Mouse (Mus musculus): ENCODE results near the gene Khk. TPM values are rescaled to one million over a fixed set of nuclear protein-coding genes. Genes with fewer than 3 reads are reported as not detected.

Gene Khk
- total and polyA plus RNA-seq, 2 experiments from 2014 or later = 11.8 to 16.2 TPM

DNA sequence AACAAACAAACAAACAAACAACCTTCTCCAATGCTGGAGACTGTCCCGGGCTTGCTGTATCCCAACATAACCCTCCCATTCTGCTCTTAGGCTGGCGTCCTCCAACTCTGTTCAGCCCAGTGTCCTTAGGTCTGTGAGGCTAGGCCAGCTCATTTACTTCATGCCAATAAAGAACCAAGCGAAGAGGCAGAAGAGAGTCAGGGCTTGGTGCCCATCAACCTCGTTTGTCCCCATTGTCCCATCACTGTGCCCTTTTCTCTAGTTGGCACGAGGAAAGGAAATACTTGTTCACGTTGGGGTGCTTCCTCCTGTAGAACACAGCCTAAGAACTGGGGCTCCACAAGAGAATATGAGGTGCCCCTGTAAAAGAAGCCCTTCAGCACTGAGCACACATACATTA, 30.5 kb downstream of the Khk start:
- H3K36me3 ChIP-seq (replicated peaks; ENCODE audit: control insufficient read depth, insufficient read depth, low read length) = peaks cover 42% of the 10 kb centered on the region
- no peak overlapping the region for H3K27ac ChIP-seq (ENCODE audit: low read depth)
- H3K27me3 ChIP-seq (ENCODE audit: control insufficient read depth, insufficient read depth, low read length) = no peaks in the 10 kb centered on the region
- no peaks in the 10 kb centered on the region for H3K9me3 ChIP-seq (replicated peaks; ENCODE audit: control insufficient read depth, low read length)
- no peak for TF ChIP-seq EP300 (IDR thresholded peaks at IDR 0.05; ENCODE audit: low read depth)
- H3K4me1 ChIP-seq (ENCODE audit: control insufficient read depth, insufficient read depth) = peaks cover 10% of the 10 kb centered on the region
- DNase-seq (ENCODE audit: low spot score) = no peak
- H3K4me2 ChIP-seq (ENCODE audit: low read depth, low read length) = no peak overlapping the region
- ATAC-seq (ENCODE audit: insufficient read depth, low read depth) = no peak
- 75% methylated on average over 6 of the region's 6 CpGs for WGBS
- H3K4me3 ChIP-seq (ENCODE audit: low read depth, low read length) = no peak overlapping the region
- no peak overlapping the region for H3K9ac ChIP-seq (replicated peaks; ENCODE audit: low read depth, low read length)

DNA sequence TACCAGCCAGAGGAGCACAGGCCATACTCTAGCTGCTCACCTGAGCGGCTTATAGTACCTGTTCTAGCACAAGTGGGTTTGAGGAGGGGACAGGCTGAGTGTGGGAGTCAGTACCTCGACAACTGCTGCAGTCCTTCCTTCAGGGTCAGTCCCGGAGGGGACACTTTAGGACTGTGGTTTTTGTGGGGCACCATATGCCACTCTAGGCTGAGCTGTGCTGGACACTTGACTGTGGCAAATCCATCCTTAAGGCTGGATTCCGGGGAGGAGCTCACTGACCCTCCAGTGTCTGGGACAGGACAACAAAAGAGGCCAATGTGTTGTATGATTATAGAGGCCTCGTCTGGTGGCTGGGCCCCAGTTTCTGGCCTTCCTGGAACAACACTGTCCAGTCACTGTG, 31.3 kb downstream of the Khk start:
- H3K9ac ChIP-seq (replicated peaks; ENCODE audit: low read depth, low read length) = no peak overlapping the region
- H3K4me3 ChIP-seq (ENCODE audit: low read depth, low read length) = no peak overlapping the region
- H3K9me3 ChIP-seq (replicated peaks; ENCODE audit: control insufficient read depth, low read length) = no peaks in the 10 kb centered on the region
- peaks cover 11% of the 10 kb centered on the region for H3K4me1 ChIP-seq (ENCODE audit: control insufficient read depth, insufficient read depth)
- H3K4me2 ChIP-seq (ENCODE audit: low read depth, low read length) = no peak overlapping the region
- peaks cover 44% of the 10 kb centered on the region for H3K36me3 ChIP-seq (replicated peaks; ENCODE audit: control insufficient read depth, insufficient read depth, low read length)
- H3K27me3 ChIP-seq (ENCODE audit: control insufficient read depth, insufficient read depth, low read length) = no peaks in the 10 kb centered on the region
- 73% methylated on average over 5 of the region's 5 CpGs for WGBS
- no peak overlapping the region for H3K27ac ChIP-seq (ENCODE audit: low read depth)
- ATAC-seq (ENCODE audit: insufficient read depth, low read depth) = no peak
- DNase-seq (ENCODE audit: low spot score) = no peak
- TF ChIP-seq CTCF (IDR thresholded peaks at IDR 0.05; ENCODE audit: low read depth) = no peak
- TF ChIP-seq EP300 (IDR thresholded peaks at IDR 0.05; ENCODE audit: low read depth) = no peak

DNA sequence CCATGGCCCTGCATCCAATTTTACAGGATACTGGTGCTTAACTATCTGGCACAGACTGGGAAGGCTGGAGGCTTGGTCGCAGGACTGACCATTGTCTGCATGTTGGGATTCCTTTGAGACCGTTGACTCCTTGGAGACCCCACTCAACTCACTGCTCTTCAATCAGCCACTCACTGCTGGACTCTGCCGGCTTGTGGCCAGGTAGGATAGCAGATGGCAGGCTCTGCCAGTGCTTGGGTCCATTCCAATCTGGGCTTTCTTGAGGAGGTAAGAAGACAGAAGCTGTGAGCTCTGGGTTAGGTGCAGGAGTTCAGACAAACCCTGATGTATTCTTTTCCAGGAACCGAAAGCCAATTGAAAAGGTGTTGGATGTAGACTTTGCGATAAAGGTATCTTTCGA, 32.8 kb downstream of the Khk start:
- no peak overlapping the region for H3K9ac ChIP-seq (replicated peaks; ENCODE audit: low read depth, low read length)
- H3K36me3 ChIP-seq (replicated peaks; ENCODE audit: control insufficient read depth, insufficient read depth, low read length) = peaks cover 52% of the 10 kb centered on the region
- ATAC-seq (ENCODE audit: insufficient read depth, low read depth) (no peak), DNase-seq (ENCODE audit: low spot score) (no peak)
- no peaks in the 10 kb centered on the region for H3K9me3 ChIP-seq (replicated peaks; ENCODE audit: control insufficient read depth, low read length)
- H3K4me3 ChIP-seq (ENCODE audit: low read depth, low read length) = no peak overlapping the region
- H3K27ac ChIP-seq (ENCODE audit: low read depth) = no peak overlapping the region
- WGBS = 92% methylated on average over 6 of the region's 6 CpGs
- H3K27me3 ChIP-seq (ENCODE audit: control insufficient read depth, insufficient read depth, low read length) = no peaks in the 10 kb centered on the region
- H3K4me1 ChIP-seq (ENCODE audit: control insufficient read depth, insufficient read depth) = peaks cover 22% of the 10 kb centered on the region
- TF ChIP-seq EP300 (IDR thresholded peaks at IDR 0.05; ENCODE audit: low read depth) (no peak), CTCF (IDR thresholded peaks at IDR 0.05; ENCODE audit: low read depth) (no peak)
- no peak overlapping the region for H3K4me2 ChIP-seq (ENCODE audit: low read depth, low read length)

- Histone ChIP-seq H3K4me2 (ENCODE audit: low read depth, low read length) (no peak overlapping the region), H3K4me3 (ENCODE audit: low read depth, low read length) (no peak overlapping the region), H3K27ac (ENCODE audit: low read depth) (no peak overlapping the region), H3K36me3 (replicated peaks; ENCODE audit: control insufficient read depth, insufficient read depth, low read length) (peaks cover 52% of the 10 kb centered on the region), H3K27me3 (ENCODE audit: control insufficient read depth, insufficient read depth, low read length) (no peaks in the 10 kb centered on the region), H3K9me3 (replicated peaks; ENCODE audit: control insufficient read depth, low read length) (no peaks in the 10 kb centered on the region), H3K4me1 (ENCODE audit: control insufficient read depth, insufficient read depth) (peaks cover 26% of the 10 kb centered on the region), H3K9ac (replicated peaks; ENCODE audit: low read depth, low read length) (no peak overlapping the region)
- ATAC-seq (ENCODE audit: insufficient read depth, low read depth) (no peak), DNase-seq (ENCODE audit: low spot score) (no peak)
- TF ChIP-seq CTCF (IDR thresholded peaks at IDR 0.05; ENCODE audit: low read depth) (no peak), EP300 (IDR thresholded peaks at IDR 0.05; ENCODE audit: low read depth) (no peak)
- WGBS = 93% methylated on average over 9 of the region's 9 CpGs
Observed at GRCm38 (mm10) chr5:30954556-30954955, 33.3 kb downstream of the Khk start.

DNA sequence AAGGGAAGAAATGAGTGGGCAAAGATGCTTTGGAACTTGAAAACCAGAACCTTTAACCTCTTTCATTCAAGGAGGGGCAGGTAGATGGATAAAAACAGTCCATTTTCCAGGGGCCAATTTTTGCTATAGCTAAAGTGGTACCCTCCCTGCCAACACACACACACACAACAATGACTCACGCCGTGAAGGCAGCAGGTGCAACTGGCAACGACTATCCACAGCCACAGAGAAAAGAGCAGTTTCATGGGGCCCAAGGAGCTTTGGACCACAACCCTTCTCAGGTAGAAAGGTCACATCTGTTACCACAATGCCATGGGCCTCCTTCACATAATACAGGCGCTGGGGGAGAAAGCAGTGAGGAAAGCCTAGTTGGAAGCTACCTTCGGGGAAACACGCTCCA, 34.5 kb downstream of the Khk start:
- Histone ChIP-seq H3K4me3 (ENCODE audit: low read depth, low read length) (no peak overlapping the region), H3K9ac (replicated peaks; ENCODE audit: low read depth, low read length) (no peak overlapping the region), H3K36me3 (replicated peaks; ENCODE audit: control insufficient read depth, insufficient read depth, low read length) (peaks cover 52% of the 10 kb centered on the region), H3K27ac (ENCODE audit: low read depth) (no peak overlapping the region), H3K27me3 (ENCODE audit: control insufficient read depth, insufficient read depth, low read length) (no peaks in the 10 kb centered on the region), H3K9me3 (replicated peaks; ENCODE audit: control insufficient read depth, low read length) (no peaks in the 10 kb centered on the region), H3K4me1 (ENCODE audit: control insufficient read depth, insufficient read depth) (peaks cover 20% of the 10 kb centered on the region), H3K4me2 (ENCODE audit: low read depth, low read length) (no peak overlapping the region)
- ATAC-seq (ENCODE audit: insufficient read depth, low read depth) = no peak
- WGBS = 90% methylated on average over 6 of the region's 6 CpGs
- no peak for DNase-seq (ENCODE audit: low spot score)
- TF ChIP-seq CTCF (IDR thresholded peaks at IDR 0.05; ENCODE audit: low read depth) (no peak), EP300 (IDR thresholded peaks at IDR 0.05; ENCODE audit: low read depth) (no peak)

DNA sequence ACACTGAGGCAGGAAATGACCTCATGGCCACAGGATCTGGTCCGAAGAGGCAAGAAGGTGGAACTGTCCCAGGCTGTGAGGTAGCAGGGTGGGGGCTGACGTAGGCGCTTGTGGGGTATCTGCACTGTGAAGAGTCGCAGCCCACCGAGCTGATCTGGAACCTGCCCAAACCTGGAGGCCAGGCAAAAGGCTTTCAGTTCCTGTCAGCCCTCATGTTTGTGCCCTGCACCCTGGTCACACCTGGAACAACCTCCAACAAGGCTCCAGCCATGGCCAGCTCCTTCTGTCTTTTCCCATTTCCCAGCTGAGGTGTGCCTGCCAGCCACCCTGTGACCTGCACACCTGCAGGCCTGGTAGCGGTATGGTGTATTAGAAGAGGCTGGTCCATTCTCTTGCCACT, 36.7 kb downstream of the Khk start:
- no peak overlapping the region for H3K27ac ChIP-seq (ENCODE audit: low read depth)
- no peaks in the 10 kb centered on the region for H3K27me3 ChIP-seq (ENCODE audit: control insufficient read depth, insufficient read depth, low read length)
- peaks cover 43% of the 10 kb centered on the region for H3K36me3 ChIP-seq (replicated peaks; ENCODE audit: control insufficient read depth, insufficient read depth, low read length)
- H3K9ac ChIP-seq (replicated peaks; ENCODE audit: low read depth, low read length) = no peak overlapping the region
- WGBS = 94% methylated on average over 6 of the region's 6 CpGs
- H3K4me2 ChIP-seq (ENCODE audit: low read depth, low read length) = no peak overlapping the region
- H3K9me3 ChIP-seq (replicated peaks; ENCODE audit: control insufficient read depth, low read length) = no peaks in the 10 kb centered on the region
- peaks cover 19% of the 10 kb centered on the region for H3K4me1 ChIP-seq (ENCODE audit: control insufficient read depth, insufficient read depth)
- no peak for ATAC-seq (ENCODE audit: insufficient read depth, low read depth)
- TF ChIP-seq EP300 (IDR thresholded peaks at IDR 0.05; ENCODE audit: low read depth) = no peak
- no peak for TF ChIP-seq CTCF (IDR thresholded peaks at IDR 0.05; ENCODE audit: low read depth)
- DNase-seq (ENCODE audit: low spot score) = no peak
- H3K4me3 ChIP-seq (ENCODE audit: low read depth, low read length) = no peak overlapping the region

All from heart, postnatal 0 days (tissue).